ENCODE assay signal across 27 mouse cellular contexts in genomic region chr3:40808686-40809085, GRCm38 (mm10). TPM values are rescaled to one million over a fixed set of nuclear protein-coding genes. Genes with fewer than 3 reads are reported as not detected.
DNase-seq lines count a peak whose midpoint lies in the region; ATAC-seq and TF ChIP-seq lines count a peak whose summit lies in the region.
"Had no signal": no experiment of that assay in that cellular context is flagged by ENCODE, and none has a peak within 500 bp of the region (broad histone marks: within the 10 kb centered on the region; RNA-seq: fewer than 3 reads in every experiment).

No protein-coding gene starts in this region.

- H3K9ac ChIP-seq in MEL (ENCODE audit: control insufficient read depth, low read depth, low read length, poor library complexity, severe bottlenecking): no peak overlapping the region
- H3K9ac ChIP-seq: embryonic facial prominence, embryonic 13.5 days; embryonic facial prominence, embryonic 15.5 days; forebrain, embryonic 12.5 days had no signal

- H3K36me3 ChIP-seq in MEL (ENCODE audit: control insufficient read depth in 1 of 2, insufficient read depth in 2 of 2, low read length in 2 of 2): peaks cover 19 to 74% of the 10 kb centered on the region in 2 experiments

- H3K9me3 ChIP-seq in MEL (replicated peaks; ENCODE audit: insufficient read depth, low read length): no peaks in the 10 kb centered on the region
- H3K9me3 ChIP-seq: embryonic facial prominence, embryonic 13.5 days; embryonic facial prominence, embryonic 15.5 days; forebrain, embryonic 10.5 days; forebrain, embryonic 12.5 days; G1E had no signal

- peaks cover 0 to 4% of the 10 kb centered on the region in 2 experiments; a peak in 2 of 4 replicates for H3K4me1 ChIP-seq in MEL (ENCODE audit: control insufficient read depth in 1 of 2, insufficient read depth in 2 of 2, low read length in 2 of 2)
- H3K4me1 ChIP-seq: embryonic facial prominence, embryonic 13.5 days; embryonic facial prominence, embryonic 15.5 days; forebrain, embryonic 12.5 days had no signal

- H3K27ac ChIP-seq in MEL (ENCODE audit: control insufficient read depth, low read depth, low read length): no peak overlapping the region
- H3K27ac ChIP-seq: embryonic facial prominence, embryonic 13.5 days; embryonic facial prominence, embryonic 15.5 days; forebrain, embryonic 10.5 days; forebrain, embryonic 12.5 days had no signal

- TF ChIP-seq RAD21 in MEL (IDR thresholded peaks at IDR 0.05; ENCODE audit: low read depth, low read length): no peak

- H3K27me3 ChIP-seq in MEL (ENCODE audit: control insufficient read depth in 1 of 2, insufficient read depth in 2 of 2, low read length in 2 of 2): no peaks in the 10 kb centered on the region
- H3K27me3 ChIP-seq: CH12.LX; embryonic facial prominence, embryonic 13.5 days; embryonic facial prominence, embryonic 15.5 days; forebrain, embryonic 12.5 days had no signal

- TF ChIP-seq CTCF in MEL (IDR thresholded peaks at IDR 0.05 in 2 of 3, conservative IDR thresholded peaks at IDR 0.05 in 1 of 3; ENCODE audit: control insufficient read depth in 1 of 3, insufficient read depth in 1 of 3, low read depth in 2 of 3, low read length in 3 of 3, poor library complexity in 1 of 3, severe bottlenecking in 1 of 3): no peak

- peaks cover 14% of the 10 kb centered on the region for H3K79me2 ChIP-seq in MEL (ENCODE audit: control insufficient read depth, insufficient read depth, low read length, poor library complexity)

- no peak for TF ChIP-seq POLR2A in MEL (IDR thresholded peaks at IDR 0.05; ENCODE audit: control insufficient read depth in 1 of 2, insufficient read depth in 1 of 2, low read depth in 1 of 2, low read length in 2 of 2, poor library complexity in 1 of 2)

- TF ChIP-seq EP300 in MEL (IDR thresholded peaks at IDR 0.05; ENCODE audit: low read depth in 1 of 2, low read length in 2 of 2): no peak

- DNase-seq in A20 (ENCODE audit: low read depth, low spot score) (peak; percentile 34), MEL (ENCODE audit: low read depth, low spot score) (no peak), adipocyte (ENCODE audit: low spot score) (peak; percentile 55)
- no peak for DNase-seq in urinary bladder, postnatal 10 days (ENCODE audit: low spot score)
- DNase-seq: adrenal gland, adult 2 months; adrenal gland, postnatal 10 days; adrenal gland, postnatal 25 days; B cell, adult 2 months; cerebellum, adult 11 months; cerebellum, adult 18-20 months; cerebellum, adult 8-10 months; cerebellum, adult 9-11 months; cerebellum, postnatal 14 days; cerebellum, postnatal 36 days; embryo, embryonic 11 days had no signal

- H3K4me3 ChIP-seq in MEL (ENCODE audit: control insufficient read depth in 1 of 2, insufficient read depth in 1 of 2, low read depth in 2 of 2, low read length in 2 of 2): no peak overlapping the region
- H3K4me3 ChIP-seq: embryonic facial prominence, embryonic 13.5 days; embryonic facial prominence, embryonic 15.5 days; erythroblast, embryonic 14.5 days; forebrain, embryonic 10.5 days; forebrain, embryonic 12.5 days had no signal

- ATAC-seq in granulocyte monocyte progenitor cell, adult 5-6 weeks (replicated peaks; ENCODE audit: poor library complexity, severe bottlenecking): no peak
- ATAC-seq: activated CD4-positive, CD25-positive, alpha-beta regulatory T cell, adult 4 months; CD4-positive, CD25-positive, alpha-beta regulatory T cell, adult 4 months; forebrain, embryonic 14.5 days; forebrain, embryonic 16.5 days had no signal

TF ChIP-seq in MEL, 35 proteins besides CTCF, POLR2A, EP300 and RAD21:
- TF ChIP-seq MXI1 (IDR thresholded peaks at IDR 0.05; ENCODE audit: low read depth, low read length) (no peak), TAL1 (IDR thresholded peaks at IDR 0.05; ENCODE audit: low read length) (no peak), ELF1 (IDR thresholded peaks at IDR 0.05; ENCODE audit: low read depth, low read length) (0 out of 2 replicates have a peak, but pooled peaks have one; percentile 7), MEF2A (IDR thresholded peaks at IDR 0.05; ENCODE audit: extremely low read depth, insufficient replicate concordance, low read depth, low read length, poor library complexity, severe bottlenecking) (no peak)

RNA-seq across cellular contexts. Expression of gene Plk4, which starts 8.9 kb away (rescaled TPM):
- total RNA-seq in MEL (2012; rRNA removed): 60.3 and 71.0 TPM in 2 replicates
- polyA plus RNA-seq in MEL (2012; ENCODE audit: insufficient read depth in 1 of 2, insufficient read length in 2 of 2, low read depth in 1 of 2, low replicate concordance in 2 of 2, missing spikeins in 1 of 2): 100 to 1,000 TPM in 1 of 2 experiments, 10 to 100 TPM in 1; 57.6 to 381 TPM
- total RNA-seq in granulocyte monocyte progenitor cell, adult 5-6 weeks (2014; fragmentation: Nextera tagmentation): 24.9 and 48.1 TPM in 2 replicates
- total RNA-seq in granulocyte monocyte progenitor cell, adult 5-6 weeks (2017): 85.3 and 87.9 TPM in 2 replicates

RNA-seq across cellular contexts. Expression of gene Mfsd8, which starts 38.0 kb away (rescaled TPM):
- 3.2 and 4.0 TPM in 2 replicates for total RNA-seq in MEL (2012; rRNA removed)
- 1 to 10 TPM in 1 of 2 experiments, not detected in 1; 6.4 TPM for polyA plus RNA-seq in MEL (2012; ENCODE audit: insufficient read depth in 1 of 2, insufficient read length in 2 of 2, low read depth in 1 of 2, low replicate concordance in 2 of 2, missing spikeins in 1 of 2)
- 15.3 and 21.9 TPM in 2 replicates for total RNA-seq in granulocyte monocyte progenitor cell, adult 5-6 weeks (2014; fragmentation: Nextera tagmentation)
- total RNA-seq in granulocyte monocyte progenitor cell, adult 5-6 weeks (2017): 3.0 and 6.1 TPM in 2 replicates

RNA-seq across cellular contexts. Expression of gene Abhd18, which starts 38.1 kb away (rescaled TPM):
- total RNA-seq in MEL (2012; rRNA removed): 1.3 and 2.9 TPM in 2 replicates
- 1 to 10 TPM in 1 of 2 experiments, not detected in 1; 3.6 TPM for polyA plus RNA-seq in MEL (2012; ENCODE audit: insufficient read depth in 1 of 2, insufficient read length in 2 of 2, low read depth in 1 of 2, low replicate concordance in 2 of 2, missing spikeins in 1 of 2)
- total RNA-seq in granulocyte monocyte progenitor cell, adult 5-6 weeks (2014; fragmentation: Nextera tagmentation): 5.7 and 10.3 TPM in 2 replicates
- 4.8 and 9.4 TPM in 2 replicates for total RNA-seq in granulocyte monocyte progenitor cell, adult 5-6 weeks (2017)
- polyA plus RNA-seq: erythroblast, embryonic 14.5 days had no signal

Comparison
In these comparisons a context has a peak if more than half of its experiments do, and no peak if none do; other contexts are left out.
1. DNase-seq: peak in A20 (single experiment) and adipocyte (single experiment); none in MEL (single experiment) and urinary bladder, postnatal 10 days (single experiment).